Mouse (Mus musculus): ENCODE data around the gene Tstd2. TPM values are rescaled to one million over a fixed set of nuclear protein-coding genes. Genes with fewer than 3 reads are reported as not detected.

Gene Tstd2
- total RNA-seq, 1 experiment: 28.9 TPM

DNA sequence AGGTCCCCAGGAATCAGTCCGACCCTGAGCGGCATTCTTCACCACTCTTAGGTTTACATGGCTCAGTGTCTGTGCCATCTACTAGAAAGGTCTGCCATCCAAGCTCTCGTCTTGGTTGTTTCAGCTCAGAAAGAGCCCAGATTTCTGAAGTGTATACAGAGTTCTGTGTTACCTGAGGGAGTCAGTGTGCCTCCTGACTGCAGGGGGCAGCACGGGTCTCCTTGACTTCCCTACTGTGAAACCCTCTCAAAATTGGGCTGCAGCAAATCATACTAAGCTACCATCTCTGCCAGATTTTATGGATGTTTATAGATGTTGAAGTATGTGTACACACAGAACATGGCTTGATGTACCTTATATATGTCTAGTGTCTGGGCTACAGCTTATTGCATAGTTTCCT lies 37.8 kb upstream of the Tstd2 start:
- Histone ChIP-seq H3K9ac (ENCODE audit: insufficient read depth, low read depth, low read length, poor library complexity, severe bottlenecking) (no peak overlapping the region), H3K27ac (ENCODE audit: insufficient read depth, low read depth, low read length, poor library complexity, severe bottlenecking) (no peak overlapping the region), H3K36me3 (ENCODE audit: control insufficient read depth, insufficient read depth, low read length, poor library complexity, severe bottlenecking) (peaks cover 32% of the 10 kb centered on the region), H3K4me1 (ENCODE audit: control insufficient read depth in 2 of 2, insufficient read depth in 2 of 2, low read length in 2 of 2, poor library complexity in 1 of 2) (peaks cover 0 to 4% of the 10 kb centered on the region in 2 experiments; a peak in 1 of 4 replicates), H3K9me3 (ENCODE audit: control insufficient read depth, insufficient read depth, low read depth, low read length) (no peaks in the 10 kb centered on the region), H3K4me3 (ENCODE audit: insufficient read depth in 1 of 2, low read depth in 1 of 2, low read length in 2 of 2, poor library complexity in 1 of 2, severe bottlenecking in 1 of 2) (no peak overlapping the region)
- no peak for TF ChIP-seq ZNF384 (IDR thresholded peaks at IDR 0.05; ENCODE audit: low read depth, low read length)
- no peak for TF ChIP-seq HCFC1 (IDR thresholded peaks at IDR 0.05; ENCODE audit: borderline replicate concordance, insufficient read depth, low read length)
- TF ChIP-seq CHD2 (IDR thresholded peaks at IDR 0.05; ENCODE audit: low read depth, low read length): no peak
- no peak for TF ChIP-seq MAFK (IDR thresholded peaks at IDR 0.05; ENCODE audit: insufficient read depth, low read depth, low read length)
- no peak for TF ChIP-seq ZC3H11A (IDR thresholded peaks at IDR 0.05; ENCODE audit: borderline replicate concordance, low read depth, low read length)
- DNase-seq (ENCODE audit: low read depth, low spot score): peak; percentile 13
- in situ Hi-C loops (cut with MboI; ENCODE audit: low sequenced_read_pairs in 2 of 2, unreplicated experiment in 2 of 2): no loop called here

DNA sequence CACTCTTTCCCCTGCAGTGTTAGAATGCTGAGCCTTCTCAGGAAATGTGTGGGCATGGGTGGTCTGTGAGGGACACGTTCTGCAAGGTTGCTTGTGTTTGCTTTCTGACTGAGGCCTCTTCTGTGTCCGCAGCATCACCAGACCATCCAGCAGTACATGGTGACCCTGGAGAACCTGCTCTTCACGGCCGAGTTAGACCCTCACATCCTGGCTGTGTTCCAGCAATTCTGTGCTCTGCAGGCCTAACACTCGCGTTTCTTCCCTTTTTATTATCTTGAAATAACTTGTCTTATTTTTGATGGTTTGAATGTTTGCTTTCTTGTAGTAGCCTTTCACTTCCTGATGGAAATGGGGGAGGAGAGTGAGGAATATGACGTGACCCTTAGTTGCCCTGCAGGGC lies 33.3 kb upstream of the Tstd2 start:
- DNase-seq (ENCODE audit: low read depth, low spot score): no peak
- in situ Hi-C loops (cut with MboI; ENCODE audit: low sequenced_read_pairs in 2 of 2, unreplicated experiment in 2 of 2): no loop called here
- H3K36me3 ChIP-seq (ENCODE audit: control insufficient read depth, insufficient read depth, low read length, poor library complexity, severe bottlenecking): peaks cover 52% of the 10 kb centered on the region

DNA sequence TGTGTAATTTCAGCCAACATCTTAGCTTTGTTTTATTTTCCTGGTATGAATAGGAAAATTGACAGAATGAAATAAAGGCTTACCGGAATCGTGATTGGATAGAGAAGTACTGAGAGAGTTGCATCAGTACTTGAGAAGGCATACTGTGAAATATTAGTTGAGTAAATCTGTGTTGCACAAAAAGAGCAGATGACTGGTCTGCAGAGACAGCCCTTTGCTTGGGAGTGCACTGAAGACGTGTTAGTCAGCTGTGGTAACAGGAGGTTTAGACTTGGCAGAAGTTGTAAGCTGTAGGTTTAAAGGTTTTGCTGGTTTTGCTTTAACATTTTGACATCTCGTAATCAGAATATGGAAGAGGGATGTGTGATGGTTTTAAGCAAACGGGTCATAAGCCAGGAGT lies 27.3 kb upstream of the Tstd2 start:
- DNase-seq (ENCODE audit: low read depth, low spot score): no peak
- Histone ChIP-seq H3K4me1 (ENCODE audit: control insufficient read depth in 2 of 2, insufficient read depth in 2 of 2, low read length in 2 of 2, poor library complexity in 1 of 2) (no peaks in the 10 kb centered on the region), H3K9me3 (ENCODE audit: control insufficient read depth, insufficient read depth, low read depth, low read length) (no peaks in the 10 kb centered on the region), H3K4me3 (ENCODE audit: insufficient read depth in 1 of 2, low read depth in 1 of 2, low read length in 2 of 2, poor library complexity in 1 of 2, severe bottlenecking in 1 of 2) (no peak overlapping the region), H3K36me3 (ENCODE audit: control insufficient read depth, insufficient read depth, low read length, poor library complexity, severe bottlenecking) (peaks cover 46% of the 10 kb centered on the region), H3K27ac (ENCODE audit: insufficient read depth, low read depth, low read length, poor library complexity, severe bottlenecking) (no peak overlapping the region), H3K9ac (ENCODE audit: insufficient read depth, low read depth, low read length, poor library complexity, severe bottlenecking) (no peak overlapping the region)
- TF ChIP-seq HCFC1 (IDR thresholded peaks at IDR 0.05; ENCODE audit: borderline replicate concordance, insufficient read depth, low read length) (no peak), MAFK (IDR thresholded peaks at IDR 0.05; ENCODE audit: insufficient read depth, low read depth, low read length) (no peak), ZC3H11A (IDR thresholded peaks at IDR 0.05; ENCODE audit: borderline replicate concordance, low read depth, low read length) (no peak), ZNF384 (IDR thresholded peaks at IDR 0.05; ENCODE audit: low read depth, low read length) (no peak), CHD2 (IDR thresholded peaks at IDR 0.05; ENCODE audit: low read depth, low read length) (no peak)
- in situ Hi-C loops (cut with MboI; ENCODE audit: low sequenced_read_pairs in 2 of 2, unreplicated experiment in 2 of 2): no loop called here

More for the DNA sequence above, 33.3 kb upstream of the Tstd2 start:
- TF ChIP-seq ZNF384 (IDR thresholded peaks at IDR 0.05; ENCODE audit: low read depth, low read length) (no peak), HCFC1 (IDR thresholded peaks at IDR 0.05; ENCODE audit: borderline replicate concordance, insufficient read depth, low read length) (no peak), MAFK (IDR thresholded peaks at IDR 0.05; ENCODE audit: insufficient read depth, low read depth, low read length) (no peak), CHD2 (IDR thresholded peaks at IDR 0.05; ENCODE audit: low read depth, low read length) (no peak), ZC3H11A (IDR thresholded peaks at IDR 0.05; ENCODE audit: borderline replicate concordance, low read depth, low read length) (no peak)
- Histone ChIP-seq H3K27ac (ENCODE audit: insufficient read depth, low read depth, low read length, poor library complexity, severe bottlenecking) (no peak overlapping the region), H3K9ac (ENCODE audit: insufficient read depth, low read depth, low read length, poor library complexity, severe bottlenecking) (no peak overlapping the region), H3K9me3 (ENCODE audit: control insufficient read depth, insufficient read depth, low read depth, low read length) (no peaks in the 10 kb centered on the region), H3K4me3 (ENCODE audit: insufficient read depth in 1 of 2, low read depth in 1 of 2, low read length in 2 of 2, poor library complexity in 1 of 2, severe bottlenecking in 1 of 2) (no peak overlapping the region), H3K4me1 (ENCODE audit: control insufficient read depth in 2 of 2, insufficient read depth in 2 of 2, low read length in 2 of 2, poor library complexity in 1 of 2) (no peaks in the 10 kb centered on the region)

DNA sequence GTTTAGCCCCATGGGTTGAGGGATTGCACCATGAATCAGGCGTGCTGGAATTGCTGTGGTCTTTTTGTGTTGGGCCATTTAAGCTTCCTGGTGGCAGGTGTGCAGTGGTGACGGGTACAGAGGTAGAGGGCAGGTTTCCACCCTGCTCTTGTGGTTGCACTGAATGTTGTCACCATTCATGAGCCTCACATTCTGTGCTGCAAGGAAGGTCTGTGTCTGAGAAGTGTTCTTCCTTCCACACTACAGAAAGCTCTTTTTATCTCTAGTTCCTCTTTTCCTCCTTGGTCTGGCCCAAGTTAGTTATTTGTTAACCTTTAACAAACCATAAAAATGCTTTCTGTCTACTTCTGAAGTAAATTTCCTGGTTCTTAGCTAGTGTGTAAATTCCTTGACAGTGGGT lies 25.5 kb upstream of the Tstd2 start:
- DNase-seq (ENCODE audit: low read depth, low spot score): no peak
- Histone ChIP-seq H3K9ac (ENCODE audit: insufficient read depth, low read depth, low read length, poor library complexity, severe bottlenecking) (no peak overlapping the region), H3K9me3 (ENCODE audit: control insufficient read depth, insufficient read depth, low read depth, low read length) (no peaks in the 10 kb centered on the region), H3K4me1 (ENCODE audit: control insufficient read depth in 2 of 2, insufficient read depth in 2 of 2, low read length in 2 of 2, poor library complexity in 1 of 2) (no peaks in the 10 kb centered on the region), H3K36me3 (ENCODE audit: control insufficient read depth, insufficient read depth, low read length, poor library complexity, severe bottlenecking) (peaks cover 35% of the 10 kb centered on the region), H3K4me3 (ENCODE audit: insufficient read depth in 1 of 2, low read depth in 1 of 2, low read length in 2 of 2, poor library complexity in 1 of 2, severe bottlenecking in 1 of 2) (no peak overlapping the region), H3K27ac (ENCODE audit: insufficient read depth, low read depth, low read length, poor library complexity, severe bottlenecking) (no peak overlapping the region)
- in situ Hi-C loops (cut with MboI; ENCODE audit: low sequenced_read_pairs in 2 of 2, unreplicated experiment in 2 of 2): no loop called here
- no peak for TF ChIP-seq CHD2 (IDR thresholded peaks at IDR 0.05; ENCODE audit: low read depth, low read length)

DNA sequence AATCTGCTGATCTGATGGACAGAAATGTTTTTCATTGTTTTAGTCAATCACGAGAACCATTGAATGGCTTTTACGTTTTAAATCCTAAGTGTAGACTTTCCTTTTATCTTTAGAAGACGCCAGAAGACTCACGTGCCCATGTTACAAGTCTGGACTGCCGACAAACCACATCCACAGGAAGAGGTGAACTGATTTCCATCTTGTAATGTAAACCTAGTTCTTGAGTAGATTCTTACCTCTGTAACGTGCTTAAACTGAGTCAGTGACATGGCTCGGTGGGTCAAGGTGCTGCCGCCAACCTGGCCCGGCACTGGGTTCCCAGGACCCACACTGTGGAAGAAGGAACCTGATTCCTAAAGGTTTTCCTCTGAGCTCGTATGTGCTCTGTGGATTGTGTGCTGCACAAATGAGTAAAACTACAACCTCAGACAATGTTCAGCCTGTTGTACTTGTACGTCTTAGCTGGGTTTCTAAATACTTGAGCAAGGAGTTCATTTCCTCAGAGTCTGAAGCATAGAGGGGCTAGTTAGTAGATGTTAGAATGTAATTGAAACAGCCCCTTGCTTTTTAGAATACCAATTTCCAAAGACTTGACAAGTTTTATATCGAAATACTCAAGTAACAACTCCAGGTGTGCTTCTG lies 13.5 kb upstream of the Tstd2 start:
- Histone ChIP-seq H3K4me3 (ENCODE audit: insufficient read depth in 1 of 2, low read depth in 1 of 2, low read length in 2 of 2, poor library complexity in 1 of 2, severe bottlenecking in 1 of 2) (no peak overlapping the region), H3K4me1 (ENCODE audit: control insufficient read depth in 2 of 2, insufficient read depth in 2 of 2, low read length in 2 of 2, poor library complexity in 1 of 2) (peaks cover 0 to 2% of the 10 kb centered on the region in 2 experiments; a peak in 1 of 4 replicates), H3K9ac (ENCODE audit: insufficient read depth, low read depth, low read length, poor library complexity, severe bottlenecking) (no peak overlapping the region), H3K36me3 (ENCODE audit: control insufficient read depth, insufficient read depth, low read length, poor library complexity, severe bottlenecking) (peaks cover 27% of the 10 kb centered on the region), H3K27ac (ENCODE audit: insufficient read depth, low read depth, low read length, poor library complexity, severe bottlenecking) (no peak overlapping the region), H3K9me3 (ENCODE audit: control insufficient read depth, insufficient read depth, low read depth, low read length) (no peaks in the 10 kb centered on the region)
- in situ Hi-C loops (cut with MboI; ENCODE audit: low sequenced_read_pairs in 2 of 2, unreplicated experiment in 2 of 2): no loop called here
- TF ChIP-seq ZC3H11A (IDR thresholded peaks at IDR 0.05; ENCODE audit: borderline replicate concordance, low read depth, low read length) (no peak), HCFC1 (IDR thresholded peaks at IDR 0.05; ENCODE audit: borderline replicate concordance, insufficient read depth, low read length) (no peak), ZNF384 (IDR thresholded peaks at IDR 0.05; ENCODE audit: low read depth, low read length) (no peak), CHD2 (IDR thresholded peaks at IDR 0.05; ENCODE audit: low read depth, low read length) (no peak), MAFK (IDR thresholded peaks at IDR 0.05; ENCODE audit: insufficient read depth, low read depth, low read length) (no peak)
- no peak for DNase-seq (ENCODE audit: low read depth, low spot score)

All from ES-E14 (cell line).